Mouse (Mus musculus) MEL (cell line): Measurements from ENCODE around the gene Myof. TPM values are rescaled to one million over a fixed set of nuclear protein-coding genes. Genes with fewer than 3 reads are reported as not detected.
A peak's percentile ranks its signal among the peaks of the same experiment; 100 is the strongest.

Experiments
- DNase-seq: peaks from one replicate; pipeline ENCODE4 v3.0.0; 2011; ENCODE audit warnings: low read depth, low spot score
- H3K27ac ChIP-seq: 2 replicates; pipeline ENCODE4 v1.5.1; 2012; ENCODE audit warnings: low read depth, mild to moderate bottlenecking, control low read depth, low read length, moderate library complexity; ENCODE audit not compliant: control insufficient read depth
- H3K27me3 ChIP-seq, 2 experiments: fragments of 150-350 bp in 1 of 2; sonication (generic) in 1 of 2; 2 replicates each; pipeline ENCODE4 v1.6.1; 2012; ENCODE audit warnings: low read length in 2 of 2, mild to moderate bottlenecking in 2 of 2, improper control_type of control experiment in 1 of 2, moderate library complexity in 1 of 2; ENCODE audit not compliant: insufficient read depth in 2 of 2, control insufficient read depth in 1 of 2
- H3K36me3 ChIP-seq, 2 experiments: 2 replicates each; pipeline ENCODE4 v1.6.1; 2012 to 2014; ENCODE audit warnings: low read length in 2 of 2, improper control_type of control experiment in 1 of 2, inconsistent platforms in 1 of 2, mild to moderate bottlenecking in 1 of 2; ENCODE audit not compliant: insufficient read depth in 2 of 2, control insufficient read depth in 1 of 2
- H3K4me1 ChIP-seq, 2 experiments: fragments of 150-350 bp in 1 of 2; sonication (generic) in 1 of 2; 2 replicates each; pipeline ENCODE4 v1.6.1; 2012; ENCODE audit warnings: low read length in 2 of 2, improper control_type of control experiment in 1 of 2, mild to moderate bottlenecking in 1 of 2; ENCODE audit not compliant: insufficient read depth in 2 of 2, control insufficient read depth in 1 of 2
- H3K4me3 ChIP-seq, 2 experiments: fragments of 150-350 bp in 1 of 2; sonication (generic) in 1 of 2; 2 replicates each; pipeline ENCODE4 v1.5.1; 2012; ENCODE audit warnings: low read depth in 2 of 2, low read length in 2 of 2, mild to moderate bottlenecking in 2 of 2, moderate library complexity in 2 of 2, control low read depth in 1 of 2, improper control_type of control experiment in 1 of 2; ENCODE audit not compliant: control insufficient read depth in 1 of 2, insufficient read depth in 1 of 2
- H3K79me2 ChIP-seq: 2 replicates; pipeline ENCODE4 v1.6.1; 2012; ENCODE audit warnings: mild to moderate bottlenecking, low read length, moderate library complexity; ENCODE audit not compliant: control insufficient read depth, poor library complexity, insufficient read depth
- H3K9ac ChIP-seq: 2 replicates; pipeline ENCODE4 v1.6.1; 2012; ENCODE audit warnings: low read depth, mild to moderate bottlenecking, control low read depth, low read length, moderate library complexity; ENCODE audit not compliant: control insufficient read depth, poor library complexity, severe bottlenecking
- H3K9me3 ChIP-seq: fragments of 150-350 bp; sonication (generic); replicated peaks from 2 replicates; pipeline ENCODE4 v1.6.1; 2012; ENCODE audit warnings: mild to moderate bottlenecking, low read length, improper control_type of control experiment, moderate library complexity; ENCODE audit not compliant: insufficient read depth
- BHLHE40 ChIP-seq: IDR thresholded peaks from 2 replicates; pipeline ENCODE4 v1.6.1; 2012; ENCODE audit warnings: low read depth, mild to moderate bottlenecking, inconsistent platforms, low read length, improper control_type of control experiment, borderline replicate concordance
- CHD2 ChIP-seq: IDR thresholded peaks from 2 replicates; pipeline ENCODE4 v1.6.1; 2011; ENCODE audit warnings: low read length, improper control_type of control experiment
- CTCF ChIP-seq, 3 experiments: IDR thresholded peaks in 2 of 3; conservative IDR thresholded peaks in 1 of 3; 2 replicates each; pipeline ENCODE4 v1.5.1; 2011 to 2012; ENCODE audit warnings: low read length in 3 of 3, low read depth in 2 of 3, mild to moderate bottlenecking in 2 of 3, improper control_type of control experiment in 1 of 3, inconsistent platforms in 1 of 3, mixed read lengths in 1 of 3, moderate library complexity in 1 of 3; ENCODE audit not compliant: control insufficient read depth in 1 of 3, insufficient read depth in 1 of 3, poor library complexity in 1 of 3, severe bottlenecking in 1 of 3
- EP300 ChIP-seq, 2 experiments: IDR thresholded peaks; 2 replicates each; pipeline ENCODE4 v1.6.1; 2011; ENCODE audit warnings: improper control_type of control experiment in 2 of 2, low read length in 2 of 2, low read depth in 1 of 2, mild to moderate bottlenecking in 1 of 2
- ETS1 ChIP-seq: IDR thresholded peaks from 2 replicates; pipeline ENCODE4 v1.6.1; 2012; ENCODE audit warnings: low read depth, mild to moderate bottlenecking, inconsistent platforms, low read length, improper control_type of control experiment, moderate library complexity
- GABPA ChIP-seq: IDR thresholded peaks from 2 replicates; pipeline ENCODE4 v1.6.1; 2012; ENCODE audit warnings: low read depth, mild to moderate bottlenecking, inconsistent platforms, low read length, improper control_type of control experiment, moderate library complexity
- GATA1 ChIP-seq: IDR thresholded peaks from 2 replicates; pipeline ENCODE4 v1.6.1; 2011; ENCODE audit warnings: low read depth, low read length, improper control_type of control experiment
- HCFC1 ChIP-seq: IDR thresholded peaks from 2 replicates; pipeline ENCODE4 v1.6.1; 2012; ENCODE audit warnings: low read depth, mild to moderate bottlenecking, inconsistent platforms, low read length, improper control_type of control experiment, moderate library complexity
- JUND ChIP-seq: IDR thresholded peaks from 2 replicates; pipeline ENCODE4 v1.6.1; 2011; ENCODE audit warnings: low read depth, mild to moderate bottlenecking, improper control_type of control experiment, low read length
- KAT2A ChIP-seq: conservative IDR thresholded peaks from 2 replicates; pipeline ENCODE4 v1.6.1; 2012; ENCODE audit warnings: low read depth, low read length, improper control_type of control experiment, inconsistent platforms
- MAFK ChIP-seq: IDR thresholded peaks from 2 replicates; pipeline ENCODE4 v1.6.1; 2011; ENCODE audit warnings: low read depth, mild to moderate bottlenecking, low read length, improper control_type of control experiment, borderline replicate concordance
- MAX ChIP-seq: IDR thresholded peaks from 2 replicates; pipeline ENCODE4 v1.6.1; 2011; ENCODE audit warnings: low read length, improper control_type of control experiment
- MXI1 ChIP-seq: IDR thresholded peaks from 2 replicates; pipeline ENCODE4 v1.6.1; 2011; ENCODE audit warnings: mild to moderate bottlenecking, low read depth, low read length, improper control_type of control experiment
- NELFE ChIP-seq: IDR thresholded peaks from 2 replicates; pipeline ENCODE4 v1.6.1; 2011; ENCODE audit warnings: low read depth, low read length, improper control_type of control experiment
- NRF1 ChIP-seq: IDR thresholded peaks from 2 replicates; pipeline ENCODE4 v1.6.1; 2014; ENCODE audit warnings: low read depth, mild to moderate bottlenecking, inconsistent platforms, low read length, improper control_type of control experiment, moderate library complexity; ENCODE audit not compliant: poor library complexity, insufficient read depth, severe bottlenecking
- RAD21 ChIP-seq: IDR thresholded peaks from 2 replicates; pipeline ENCODE4 v1.6.1; 2011; ENCODE audit warnings: mild to moderate bottlenecking, low read depth, low read length, improper control_type of control experiment
- RCOR1 ChIP-seq: IDR thresholded peaks from 2 replicates; pipeline ENCODE4 v1.6.1; 2012; ENCODE audit warnings: low read depth, mild to moderate bottlenecking, inconsistent platforms, low read length, improper control_type of control experiment
- SMC3 ChIP-seq: IDR thresholded peaks from 2 replicates; pipeline ENCODE4 v1.6.1; 2011; ENCODE audit warnings: low read depth, low read length, improper control_type of control experiment
- TAL1 ChIP-seq: IDR thresholded peaks from 2 replicates; pipeline ENCODE4 v1.6.1; 2012; ENCODE audit warnings: mild to moderate bottlenecking, inconsistent platforms, low read length, moderate library complexity, mixed read lengths
- TCF12 ChIP-seq: IDR thresholded peaks from 2 replicates; pipeline ENCODE4 v1.6.1; 2014; ENCODE audit warnings: low read depth, mild to moderate bottlenecking, inconsistent platforms, low read length, improper control_type of control experiment, moderate library complexity
- UBTF ChIP-seq: IDR thresholded peaks from 2 replicates; pipeline ENCODE4 v1.6.1; 2012; ENCODE audit warnings: low read depth, mild to moderate bottlenecking, inconsistent platforms, low read length, improper control_type of control experiment, moderate library complexity, borderline replicate concordance; ENCODE audit not compliant: insufficient read depth
- USF2 ChIP-seq, 2 experiments: IDR thresholded peaks; 2 replicates each; pipeline ENCODE4 v1.6.1; 2011 to 2012; ENCODE audit warnings: improper control_type of control experiment in 2 of 2, low read length in 2 of 2, borderline replicate concordance in 1 of 2, inconsistent platforms in 1 of 2, low read depth in 1 of 2, mild to moderate bottlenecking in 1 of 2; ENCODE audit not compliant: insufficient read depth in 1 of 2
- ZC3H11A ChIP-seq: IDR thresholded peaks from 2 replicates; pipeline ENCODE4 v1.6.1; 2012; ENCODE audit warnings: low read depth, mild to moderate bottlenecking, inconsistent platforms, low read length, improper control_type of control experiment
- ZKSCAN1 ChIP-seq: IDR thresholded peaks from 2 replicates; pipeline ENCODE4 v1.6.1; 2012; ENCODE audit warnings: low read depth, mild to moderate bottlenecking, inconsistent platforms, low read length, improper control_type of control experiment, moderate library complexity
- ZNF384 ChIP-seq: IDR thresholded peaks from 2 replicates; pipeline ENCODE4 v1.6.1; 2012; ENCODE audit warnings: low read depth, mild to moderate bottlenecking, inconsistent platforms, low read length, improper control_type of control experiment
- polyA plus RNA-seq, 2 experiments: library from polyadenylated mRNA; stranded (reverse) in 1 of 2; unstranded in 1 of 2; fragments of >175 nt in 1 of 2; fragments of >200 nt in 1 of 2; gene quantifications; 2 replicates each; pipeline versions ENCODE4 v1.2.1 to v1.2.4; 2012; ENCODE audit warnings: low replicate concordance in 2 of 2, low read depth in 1 of 2; ENCODE audit not compliant: insufficient read length in 2 of 2, insufficient read depth in 1 of 2, missing spikeins in 1 of 2
- total RNA-seq: library from RNA; depleted of rRNA; stranded (reverse); fragments of 300-350 nt; gene quantifications from 2 replicates; pipeline ENCODE4 v1.2.3, GENCODE M21; 2012

Myof gene
- total and polyA plus RNA-seq, 3 experiments = 0.04 TPM; not detected in 2

DNA sequence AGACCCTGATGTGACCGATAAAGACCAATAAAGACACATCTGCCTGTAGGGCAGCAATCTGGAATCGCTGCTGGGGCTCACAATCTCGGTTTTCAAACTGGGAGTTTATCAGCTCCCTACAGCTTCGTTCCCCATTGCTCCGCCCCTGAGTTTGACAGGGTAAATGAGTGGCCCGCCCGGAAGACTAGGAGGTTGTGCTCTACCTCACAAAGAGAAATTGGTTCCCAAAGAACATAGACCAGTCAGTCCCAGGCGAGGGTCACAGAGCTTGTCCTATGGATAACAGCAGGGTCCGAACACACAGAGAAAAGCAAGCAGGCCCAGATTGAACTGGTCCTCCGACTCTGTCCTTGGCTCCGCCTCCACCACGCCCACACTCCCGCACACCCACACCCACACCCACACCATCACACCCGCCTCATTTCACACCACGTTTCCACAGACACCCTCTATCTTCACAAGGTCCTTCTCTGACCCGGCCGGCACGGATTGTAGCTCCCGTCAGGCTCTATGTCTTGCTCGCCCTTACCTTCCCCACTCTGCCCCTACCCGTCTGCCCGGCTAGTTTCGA is 10.9 kb upstream of the Myof start (continued):
- no peak for TF ChIP-seq SMC3
- TF ChIP-seq JUND = no peak
- peak; percentile 91 for TF ChIP-seq TCF12
- peak; percentile 56; the same call in 1 of the 2 replicates for TF ChIP-seq ETS1
- TF ChIP-seq KAT2A = no peak
- TF ChIP-seq MXI1 = peak; percentile 51; the same call in 1 of the 2 replicates
- TF ChIP-seq CTCF (IDR thresholded peaks at IDR 0.05 in 2 of 3, conservative IDR thresholded peaks at IDR 0.05 in 1 of 3; ENCODE audit: control insufficient read depth in 1 of 3, insufficient read depth in 1 of 3, low read depth in 2 of 3, low read length in 3 of 3, poor library complexity in 1 of 3, severe bottlenecking in 1 of 3) = no peak
- TF ChIP-seq BHLHE40 = no peak
- no peak for TF ChIP-seq UBTF
- peak; percentile 86 for TF ChIP-seq GATA1

DNA sequence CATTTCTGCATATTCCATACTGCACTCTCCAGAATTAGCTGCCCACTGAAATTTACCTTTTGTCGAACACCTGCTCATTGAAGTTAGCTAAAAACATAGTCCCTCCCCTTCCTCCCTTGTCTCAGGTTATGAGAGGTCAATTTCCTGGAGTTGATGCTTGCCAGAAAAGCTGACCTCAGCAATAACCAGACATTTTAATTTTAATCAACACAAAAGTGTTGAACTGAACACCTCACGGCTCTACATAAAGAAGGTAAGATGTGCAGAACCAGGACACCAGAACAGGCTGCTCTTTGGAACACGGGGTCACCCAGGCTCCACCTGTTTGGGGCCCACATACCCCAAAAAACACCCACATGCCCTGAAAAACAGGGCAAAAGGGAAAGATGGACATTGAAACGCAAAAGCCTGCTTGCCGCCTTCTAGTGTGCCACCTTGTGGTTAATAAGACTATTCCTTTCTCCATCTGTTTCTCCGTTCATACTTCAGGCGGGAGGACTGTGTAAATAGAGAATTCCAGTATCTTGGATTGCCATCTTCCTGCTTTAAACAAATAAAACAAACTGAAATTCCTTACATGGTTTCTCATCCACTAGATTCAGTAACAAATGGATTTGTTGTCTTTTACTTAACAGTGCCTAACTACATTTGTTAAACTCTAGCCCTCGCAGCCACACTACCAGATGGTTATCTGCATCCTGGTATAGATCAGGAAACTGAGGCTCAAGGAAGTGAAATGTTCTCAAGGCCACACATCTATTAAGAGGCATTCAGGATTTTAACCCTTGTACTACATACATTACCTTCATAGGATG is 10.1 kb upstream of the Myof start:
- H3K36me3 ChIP-seq = peaks cover 0 to 11% of the 10 kb centered on the region in 2 experiments; a peak in 3 of 4 replicates
- H3K27ac ChIP-seq = no peak overlapping the region
- H3K4me1 ChIP-seq = peaks cover 4 to 5% of the 10 kb centered on the region in 2 experiments; a peak in 3 of 4 replicates
- peaks cover 6% of the 10 kb centered on the region for H3K79me2 ChIP-seq
- peak overlapping the region in 1 of 2 experiments; percentile 79; a peak in 3 of 4 replicates for H3K4me3 ChIP-seq
- H3K27me3 ChIP-seq = no peaks in the 10 kb centered on the region
- no peaks in the 10 kb centered on the region for H3K9me3 ChIP-seq
- no peak overlapping the region for H3K9ac ChIP-seq
- TF ChIP-seq SMC3 (peak; percentile 45), MAFK (peak; percentile 48; the same call in 1 of the 2 replicates), ZC3H11A (no peak), CHD2 (no peak), ZKSCAN1 (no peak), RAD21 (peak; percentile 5; the same call in 1 of the 2 replicates), CTCF (IDR thresholded peaks at IDR 0.05 in 2 of 3, conservative IDR thresholded peaks at IDR 0.05 in 1 of 3; ENCODE audit: control insufficient read depth in 1 of 3, insufficient read depth in 1 of 3, low read depth in 2 of 3, low read length in 3 of 3, poor library complexity in 1 of 3, severe bottlenecking in 1 of 3) (peak in 2 of 3 experiments; percentile 10 to 30; a peak in 1 of 6 replicates)
- DNase-seq = peak; percentile 47

DNA sequence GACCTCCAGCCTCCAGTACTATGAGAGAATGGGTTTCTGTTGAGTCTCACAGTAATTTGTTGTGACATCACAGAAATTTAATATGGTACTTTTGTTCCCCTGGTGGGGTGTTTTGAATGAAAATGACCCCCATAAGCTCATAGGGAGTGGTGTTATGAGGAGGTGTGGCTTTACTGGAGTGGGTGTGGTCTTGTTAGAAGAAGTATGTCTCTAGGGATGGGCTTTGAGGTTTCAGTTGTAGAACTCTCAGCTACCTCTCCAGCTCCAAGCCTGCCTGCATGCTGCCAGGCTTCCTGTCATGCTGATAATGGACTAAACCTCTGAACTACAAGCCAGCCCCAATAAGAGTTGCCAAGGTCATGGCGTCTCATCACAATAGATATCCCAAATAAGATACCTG is 6.3 kb upstream of the Myof start:
- no peak for DNase-seq
- Histone ChIP-seq H3K9me3 (no peaks in the 10 kb centered on the region), H3K4me1 (peaks cover 0 to 4% of the 10 kb centered on the region in 2 experiments; a peak in 2 of 4 replicates), H3K36me3 (peaks cover 0 to 3% of the 10 kb centered on the region in 2 experiments; a peak in 2 of 4 replicates), H3K27me3 (peaks cover 0 to 2% of the 10 kb centered on the region in 2 experiments; a peak in 1 of 4 replicates), H3K79me2 (no peaks in the 10 kb centered on the region), H3K27ac (no peak overlapping the region), H3K9ac (no peak overlapping the region), H3K4me3 (no peak overlapping the region)
- no peak for TF ChIP-seq TAL1
- TF ChIP-seq CHD2 = no peak
- no peak for TF ChIP-seq EP300 (IDR thresholded peaks at IDR 0.05; ENCODE audit: low read depth in 1 of 2, low read length in 2 of 2)
- TF ChIP-seq GABPA = no peak
- no peak for TF ChIP-seq RCOR1
- no peak for TF ChIP-seq BHLHE40
- no peak for TF ChIP-seq NRF1
- TF ChIP-seq MXI1 = no peak
- no peak for TF ChIP-seq SMC3
- no peak for TF ChIP-seq MAX
- no peak for TF ChIP-seq MAFK
- no peak for TF ChIP-seq ZNF384
- TF ChIP-seq NELFE = no peak
- no peak for TF ChIP-seq USF2 (IDR thresholded peaks at IDR 0.05; ENCODE audit: borderline replicate concordance in 1 of 2, insufficient read depth in 1 of 2, low read depth in 1 of 2, low read length in 2 of 2)
- no peak for TF ChIP-seq GATA1
- no peak for TF ChIP-seq KAT2A
- TF ChIP-seq JUND = no peak
- TF ChIP-seq HCFC1 = no peak
